Mouse (Mus musculus): ENCODE results near the gene Elovl5.

The Elovl5 gene

DNA sequence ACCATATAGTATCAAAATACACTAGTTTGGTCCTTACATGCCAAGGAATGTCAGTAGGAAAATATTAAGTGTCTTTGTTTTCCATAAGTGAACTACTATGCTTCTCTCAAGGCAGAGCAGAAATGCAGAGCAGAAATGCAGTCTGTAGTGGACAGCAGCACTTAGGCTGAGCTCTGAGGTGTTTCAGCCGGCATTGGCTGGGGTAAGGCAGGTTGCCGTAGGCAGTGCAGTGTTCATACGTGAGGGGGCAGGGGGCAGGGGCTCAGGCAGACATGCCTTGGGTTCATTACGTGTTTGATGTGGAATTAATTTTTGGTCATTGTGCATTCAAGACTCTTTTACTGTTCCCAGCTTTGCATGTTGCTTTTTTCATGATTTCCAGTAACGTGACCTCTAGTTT, 12.1 kb downstream of the Elovl5 start:
- DNase-seq: no peak

GRCm38 (mm10) chr9:77930036-77930859, 13.1 kb downstream of the Elovl5 start:
- DNase-seq: no peak

DNA sequence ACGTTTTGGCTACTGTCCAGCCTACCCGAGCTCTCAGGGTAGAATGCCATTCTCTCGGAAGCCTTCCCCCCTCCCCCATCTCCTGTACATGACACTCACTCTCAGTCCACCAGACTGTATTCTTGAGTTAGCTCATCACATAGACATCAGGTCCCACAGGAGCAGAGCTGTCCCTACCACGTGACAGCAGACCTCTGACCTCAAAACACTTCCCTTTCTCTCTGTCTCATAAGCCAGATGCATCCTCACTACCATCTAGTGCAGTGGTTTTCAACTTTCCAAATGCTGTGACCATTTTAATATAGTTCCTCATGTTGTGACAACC, 13.7 kb downstream of the Elovl5 start:
- DNase-seq: no peak

DNA sequence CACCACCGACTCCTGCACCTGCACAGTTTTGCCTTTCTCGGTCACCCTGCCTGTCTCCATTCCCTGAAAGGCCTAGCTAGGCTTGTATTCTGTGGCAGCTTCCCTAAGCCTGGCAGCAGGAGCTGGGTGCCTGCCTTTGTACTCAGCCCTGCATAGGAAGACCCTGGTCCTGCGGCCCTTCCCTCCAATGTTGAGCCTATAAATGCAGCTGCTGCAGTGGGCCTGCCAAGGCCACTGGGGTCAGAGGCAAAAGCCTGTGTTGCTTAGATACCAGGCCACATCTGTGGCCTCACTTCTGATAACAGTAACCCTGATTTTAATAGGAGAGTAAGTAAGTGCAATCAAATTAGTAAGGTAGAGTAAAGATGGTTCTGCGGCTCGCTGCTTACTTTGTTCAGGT, 14.6 kb downstream of the Elovl5 start:
- no peak for DNase-seq

DNA sequence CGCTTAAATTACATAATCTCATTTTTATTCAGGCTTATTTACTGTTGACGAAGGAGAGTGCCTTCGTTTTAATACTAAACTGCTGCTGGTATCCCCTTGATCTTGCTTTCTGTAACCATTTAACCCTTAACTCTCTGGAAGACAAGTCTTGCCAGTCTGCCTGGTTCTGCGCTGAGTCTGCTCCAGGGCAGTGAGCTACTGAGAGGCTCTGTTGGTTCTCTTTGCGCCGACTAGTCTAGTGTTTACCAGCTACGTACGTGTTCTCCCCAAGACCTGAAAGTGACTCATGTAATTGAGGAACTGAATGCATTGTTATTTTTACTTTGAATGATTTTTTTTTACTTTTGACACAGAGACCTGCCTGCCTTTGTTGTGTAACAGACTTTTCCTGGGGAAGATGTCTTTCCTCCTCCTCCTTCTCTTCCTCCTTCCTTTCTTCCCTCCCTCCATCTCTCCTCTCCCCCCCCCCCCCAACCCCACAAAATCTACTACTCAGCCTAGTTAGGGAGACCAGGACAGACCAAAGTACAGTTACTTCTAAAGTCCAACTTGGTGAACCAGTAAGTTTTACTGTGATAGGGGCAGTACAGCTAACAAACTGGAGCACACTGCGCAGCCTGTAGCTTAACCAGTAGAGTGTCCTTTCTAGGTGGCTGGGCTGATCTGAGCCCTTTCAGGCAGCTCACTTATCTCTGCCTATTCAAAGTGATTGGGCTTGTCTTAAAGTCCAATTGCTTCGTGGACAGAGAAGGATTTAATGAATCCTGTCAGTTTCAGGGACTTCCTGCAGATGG, 18.9 kb downstream of the Elovl5 start:
- no peak for DNase-seq

DNA sequence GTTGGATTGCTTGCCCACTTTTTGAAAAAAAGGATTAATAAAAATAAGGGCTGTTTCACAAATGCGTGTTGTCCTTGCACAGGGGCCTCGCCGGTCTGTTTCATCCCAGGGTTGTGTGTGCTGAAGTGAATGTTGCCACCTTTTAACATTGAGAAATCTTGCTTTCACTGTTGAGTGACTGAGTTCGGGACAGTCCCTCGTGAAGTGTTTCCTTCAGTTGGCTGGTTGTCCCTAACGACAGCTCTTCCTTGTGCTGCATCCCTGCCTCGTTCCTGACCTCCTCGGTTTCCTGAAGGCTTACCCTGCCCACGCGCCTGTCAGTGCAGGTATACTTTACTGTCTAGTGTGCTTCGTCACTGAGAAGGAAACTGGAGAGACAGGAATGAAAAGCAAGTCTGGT, 20.7 kb downstream of the Elovl5 start:
- no peak for DNase-seq

GRCm38 (mm10) chr9:77938761-77939553, 21.8 kb downstream of the Elovl5 start:
- DNase-seq: no peak

GRCm38 (mm10) chr9:77939554-77939920, 22.4 kb downstream of the Elovl5 start:
- no peak for DNase-seq

GRCm38 (mm10) chr9:77941058-77941457, 23.9 kb downstream of the Elovl5 start:
- no peak for DNase-seq

GRCm38 (mm10) chr9:77941836-77942235, 24.7 kb downstream of the Elovl5 start:
- no peak for DNase-seq

- DNase-seq: no peak
These were observed 25.2 kb downstream of the Elovl5 start for GRCm38 (mm10) chr9:77942411-77942810.

GRCm38 (mm10) chr9:77943316-77943715, 26.2 kb downstream of the Elovl5 start:
- DNase-seq: no peak

DNA sequence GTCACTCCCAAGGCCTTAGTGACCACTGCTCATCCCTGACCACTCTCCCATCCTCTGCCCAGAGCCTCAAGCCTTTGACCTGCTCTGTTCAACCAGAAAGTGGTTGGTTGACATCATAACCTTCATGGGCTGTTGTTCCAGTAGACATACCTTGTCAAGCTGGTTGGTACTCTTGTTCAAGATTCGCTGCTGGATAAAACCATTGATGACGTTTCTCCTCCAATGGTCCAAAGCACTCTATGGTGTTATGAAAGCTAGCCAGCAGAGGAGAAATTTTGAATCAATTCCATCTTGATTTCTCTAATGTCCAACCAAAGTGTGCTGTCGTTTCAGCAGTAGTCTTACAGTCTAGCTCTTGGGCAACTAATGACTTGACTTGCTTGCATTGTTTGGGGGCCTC, 27.0 kb downstream of the Elovl5 start:
- DNase-seq: no peak

GRCm38 (mm10) chr9:77945792-77946666, 28.9 kb downstream of the Elovl5 start:
- no peak for DNase-seq

DNA sequence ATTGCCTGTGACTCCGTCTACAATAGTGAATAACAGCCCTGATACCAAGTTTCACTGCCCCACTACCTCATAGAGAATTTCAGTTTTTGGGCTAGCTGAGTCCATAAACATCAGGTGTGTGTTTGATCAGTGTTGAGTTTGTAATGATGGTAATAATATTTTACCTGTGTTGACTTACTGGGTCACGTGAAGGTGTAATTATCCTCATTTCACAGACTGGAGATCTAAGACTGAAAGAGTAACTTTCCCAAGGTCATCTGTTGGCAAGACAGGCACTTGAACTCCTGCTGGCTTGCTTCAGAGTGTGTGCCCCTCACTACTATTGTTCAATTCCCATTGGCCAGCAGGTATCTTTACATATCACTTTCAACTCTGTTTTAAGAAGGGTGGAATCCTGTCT, 31.1 kb downstream of the Elovl5 start:
- DNase-seq: no peak

GRCm38 (mm10) chr9:77949753-77950268, 32.6 kb downstream of the Elovl5 start:
- no peak for DNase-seq

DNA sequence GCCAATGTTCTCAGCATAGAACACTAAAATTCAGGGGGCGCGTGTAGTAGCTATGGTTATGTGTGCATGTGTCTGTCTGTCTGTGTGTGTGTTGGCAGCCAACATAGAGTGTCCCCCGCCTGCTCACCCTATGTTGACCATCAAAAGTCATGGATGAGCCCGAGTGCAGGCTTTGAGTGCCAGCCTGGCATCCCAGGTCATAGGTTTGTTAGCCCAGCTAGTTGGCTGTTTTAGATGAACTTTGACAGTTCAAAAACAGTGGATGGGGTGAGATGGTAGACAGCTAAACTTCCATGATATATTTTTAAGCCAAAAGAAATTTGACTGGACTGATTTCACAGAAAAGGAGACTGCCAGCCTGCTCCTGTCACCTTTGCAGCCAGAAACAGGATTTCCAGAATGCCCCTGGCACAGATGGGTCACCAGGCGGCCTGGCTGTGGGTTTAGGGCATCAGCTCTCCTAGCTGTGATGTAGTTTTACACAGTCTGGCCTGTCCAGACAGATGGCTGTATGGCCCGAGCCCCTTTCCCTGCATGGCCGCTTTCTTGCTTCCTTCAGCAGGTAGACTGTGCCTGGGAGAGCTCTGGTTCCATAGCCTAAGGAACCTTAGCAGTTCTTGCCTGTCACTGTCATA, 33.8 kb downstream of the Elovl5 start:
- no peak for DNase-seq

- no peak for DNase-seq
These were observed 34.8 kb downstream of the Elovl5 start for GRCm38 (mm10) chr9:77951971-77952370.

DNA sequence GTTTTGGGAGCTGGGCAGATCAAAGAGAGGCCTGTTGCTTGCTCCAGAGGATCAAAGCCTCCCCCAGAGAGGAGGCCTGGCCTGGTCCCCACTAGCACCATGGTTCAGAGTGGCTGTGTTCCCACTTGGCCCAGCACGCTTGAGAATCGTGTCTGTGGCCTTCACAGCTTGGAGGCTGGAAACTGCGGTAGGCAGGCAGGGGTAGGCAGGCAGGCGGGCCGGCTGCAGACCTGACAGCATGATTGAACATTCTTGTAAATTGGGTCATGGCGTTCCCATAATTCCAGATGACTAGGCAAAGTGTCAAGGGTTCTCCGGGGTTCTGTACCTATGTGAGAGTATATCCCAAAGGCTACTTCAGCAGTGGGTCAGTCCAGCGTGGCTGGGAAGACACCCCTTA, 35.9 kb downstream of the Elovl5 start:
- DNase-seq: no peak

DNA sequence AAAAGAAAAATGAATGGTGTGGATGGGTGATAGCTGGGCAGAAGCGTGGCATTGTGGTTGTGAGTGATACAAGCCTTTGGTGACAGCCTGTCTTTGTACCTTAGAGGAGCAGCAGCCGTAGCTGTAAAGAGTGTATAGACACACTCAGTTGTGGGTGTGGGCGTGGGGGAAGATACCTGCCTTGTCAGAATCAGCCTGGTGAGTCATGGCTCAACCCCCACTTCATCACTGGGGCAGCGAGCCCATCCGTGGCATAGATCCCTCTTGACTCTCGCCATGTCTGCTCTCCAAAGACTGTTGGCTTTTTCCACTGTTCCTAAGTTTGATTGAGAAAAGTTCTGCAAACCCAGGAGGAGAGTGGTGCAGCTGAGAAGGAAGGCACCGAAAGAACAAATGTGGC, 37.3 kb downstream of the Elovl5 start:
- no peak for DNase-seq

- no peak for DNase-seq
These were observed 37.8 kb downstream of the Elovl5 start for GRCm38 (mm10) chr9:77954981-77955380.

GRCm38 (mm10) chr9:77955511-77955910, 38.3 kb downstream of the Elovl5 start:
- no peak for DNase-seq
